Mouse (Mus musculus) ovary, adult 2 months (tissue): ENCODE results near the gene Gm3259. TPM values are rescaled to one million over a fixed set of nuclear protein-coding genes. Genes with fewer than 3 reads are reported as not detected.

Experiments used
- polyA plus RNA-seq: library from polyadenylated mRNA; depleted of rRNA; stranded (reverse); fragments of >200 nt; gene quantifications from 2 replicates; pipeline ENCODE4 v1.2.3, GENCODE M21; 2012; rRNA removed

The Gm3259 gene
- 0.21 and 0.30 TPM in 2 replicates for polyA plus RNA-seq

DNA sequence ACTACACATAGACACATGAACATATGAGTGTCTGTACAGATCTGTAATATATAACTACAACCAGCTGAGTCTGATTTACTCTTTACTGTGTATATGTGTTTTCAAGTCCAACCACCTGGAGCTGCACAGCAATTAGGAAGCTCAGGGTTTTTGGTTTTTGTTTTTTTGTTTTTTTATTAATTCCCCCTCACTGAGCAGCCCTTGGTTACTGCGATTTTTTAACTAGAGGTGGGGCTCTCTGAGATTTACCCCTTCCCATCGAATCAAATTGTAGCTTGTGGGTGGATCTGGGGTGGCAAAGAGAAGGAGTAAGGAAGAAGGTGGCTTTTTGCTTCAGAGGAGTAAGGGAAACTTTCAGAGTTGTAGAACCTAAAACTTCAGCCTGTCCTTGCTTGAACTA lies at the start of gene Gm3259:
TSS of gene Gm3259 (plus strand) at position 301 of the 400 bp plus-strand sequence.

DNA sequence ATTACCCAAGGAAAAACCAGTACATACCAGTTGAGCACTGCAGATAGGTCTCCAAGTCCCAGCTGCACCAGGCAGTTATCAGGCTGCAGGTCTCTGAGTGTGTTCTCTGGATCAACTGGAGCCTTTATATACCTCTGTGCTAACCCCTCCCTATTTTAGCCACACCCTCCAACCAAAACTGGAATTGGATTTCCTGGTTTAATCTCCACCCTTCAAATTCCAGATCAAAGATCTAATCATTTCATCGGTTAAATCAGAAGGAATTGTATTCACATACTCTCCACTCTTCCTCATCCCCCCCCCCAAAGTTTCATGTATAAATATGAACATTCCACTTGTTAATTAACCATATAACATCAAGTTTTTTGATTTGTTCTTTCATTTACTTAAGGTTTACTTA lies 33.0 kb upstream of the Gm3259 start, which contains the start of gene Gm10424:
TSS of gene Gm10424 (minus strand) at position 101 of the 400 bp plus-strand sequence.

Other genes starting within 250 kb of the Gm3259 start
- not detected in 2 replicates for gene Gm7942, start 199.0 kb upstream of the Gm3259 start, polyA plus RNA-seq
- gene Gm16513, start 123.3 kb upstream of the Gm3259 start, polyA plus RNA-seq = not detected in 2 replicates
- gene Gm10424, start 33.1 kb upstream of the Gm3259 start, polyA plus RNA-seq = not detected in 2 replicates
- gene D5Ertd577e, start 150.9 kb downstream of the Gm3259 start, polyA plus RNA-seq = 0.06 and 0.12 TPM in 2 replicates
- 0.62 and 0.67 TPM in 2 replicates for gene Gm3286, start 204.8 kb downstream of the Gm3259 start, polyA plus RNA-seq